Mouse (Mus musculus) heart, postnatal 36 days (tissue): ENCODE data around the gene Trpm4. TPM values are rescaled to one million over a fixed set of nuclear protein-coding genes. Genes with fewer than 3 reads are reported as not detected.
A peak's percentile ranks its signal among the peaks of the same experiment; 100 is the strongest.

Experiments
- DNase-seq, 2 experiments: peaks; one replicate each; pipeline ENCODE4 v3.0.0; 2021 to 2022
- intact Hi-C: fragments of 180-260 bp; cut with DNase I; formaldehyde crosslinking; loops from one replicate; pipeline ENCODE4 v1.15.1; 2025
- total RNA-seq, 2 experiments: library from RNA; stranded (reverse); gene quantifications; 2 replicates each; pipeline ENCODE4 v1.2.3; 2021

Gene Trpm4
- total RNA-seq, 2 experiments from 2014 or later, result 24.6 to 27.4 TPM

DNA sequence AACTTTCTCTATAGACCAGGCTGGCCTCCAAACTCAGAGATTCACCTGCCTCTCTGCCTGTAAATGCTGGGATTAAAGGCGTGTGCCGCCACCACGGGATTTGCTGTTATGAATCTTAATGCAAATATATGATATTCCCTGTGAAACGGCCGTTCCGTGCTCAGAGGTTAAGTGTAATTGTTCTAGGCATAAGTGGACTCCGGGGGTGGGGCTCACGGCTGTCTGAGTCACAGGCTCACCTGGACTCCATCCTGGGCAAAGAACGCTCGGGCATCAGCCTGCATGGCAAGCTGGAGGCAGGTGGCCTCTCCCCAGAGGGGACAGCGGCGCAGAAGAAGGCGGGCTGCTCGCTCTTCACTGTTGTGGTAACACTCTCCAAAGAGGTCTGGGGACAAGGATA, 17.0 kb downstream of the Trpm4 start:
- DNase-seq, result no peak
- intact Hi-C loops, result no loop called here

DNA sequence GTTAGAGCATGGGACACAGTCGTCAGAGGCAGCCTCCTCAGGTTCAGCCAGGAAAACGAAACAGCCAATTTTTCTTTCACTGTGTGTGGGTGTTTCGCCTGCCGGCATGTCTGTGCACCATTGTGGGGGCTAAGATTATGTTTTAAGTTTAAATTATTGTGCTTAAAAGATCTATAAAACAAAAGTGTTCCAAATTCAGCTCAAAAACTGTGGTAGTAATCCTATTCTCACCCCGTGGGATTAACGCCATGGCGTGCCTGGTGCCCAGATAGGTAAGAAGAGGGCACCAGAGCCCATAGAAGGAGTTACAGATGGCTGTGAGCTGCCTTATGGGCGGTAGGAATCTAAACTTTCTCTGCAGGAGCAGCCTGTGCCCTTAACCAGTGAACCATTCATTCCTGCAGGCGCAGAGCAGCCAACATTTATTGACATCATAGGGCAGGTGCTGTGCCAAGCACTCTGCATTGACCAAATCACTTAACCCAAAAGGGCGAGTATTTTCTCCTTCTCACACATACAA, 18.3 kb downstream of the Trpm4 start:
- no peak for DNase-seq
- intact Hi-C loops, result no loop called here

DNA sequence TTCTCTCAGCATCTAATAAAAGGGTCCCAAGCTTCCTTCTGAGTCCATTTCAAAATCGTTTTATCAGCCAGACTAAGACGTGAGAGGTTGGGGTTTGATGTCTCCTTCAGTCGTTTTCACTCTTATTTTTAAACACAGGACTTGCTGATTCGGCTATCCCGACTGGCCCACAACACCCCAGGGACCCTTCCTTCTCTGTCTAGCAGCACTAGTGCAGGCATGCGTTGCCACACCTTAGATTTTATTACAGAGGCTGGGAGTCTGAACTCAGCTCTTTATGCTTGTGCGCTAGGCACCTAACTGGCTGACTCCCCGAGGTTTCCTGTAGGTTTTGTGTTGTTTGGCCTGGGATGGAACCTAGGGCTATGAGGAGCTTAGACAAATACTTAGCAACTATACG, 20.1 kb downstream of the Trpm4 start:
- intact Hi-C loops, result no loop called here
- DNase-seq, result no peak

DNA sequence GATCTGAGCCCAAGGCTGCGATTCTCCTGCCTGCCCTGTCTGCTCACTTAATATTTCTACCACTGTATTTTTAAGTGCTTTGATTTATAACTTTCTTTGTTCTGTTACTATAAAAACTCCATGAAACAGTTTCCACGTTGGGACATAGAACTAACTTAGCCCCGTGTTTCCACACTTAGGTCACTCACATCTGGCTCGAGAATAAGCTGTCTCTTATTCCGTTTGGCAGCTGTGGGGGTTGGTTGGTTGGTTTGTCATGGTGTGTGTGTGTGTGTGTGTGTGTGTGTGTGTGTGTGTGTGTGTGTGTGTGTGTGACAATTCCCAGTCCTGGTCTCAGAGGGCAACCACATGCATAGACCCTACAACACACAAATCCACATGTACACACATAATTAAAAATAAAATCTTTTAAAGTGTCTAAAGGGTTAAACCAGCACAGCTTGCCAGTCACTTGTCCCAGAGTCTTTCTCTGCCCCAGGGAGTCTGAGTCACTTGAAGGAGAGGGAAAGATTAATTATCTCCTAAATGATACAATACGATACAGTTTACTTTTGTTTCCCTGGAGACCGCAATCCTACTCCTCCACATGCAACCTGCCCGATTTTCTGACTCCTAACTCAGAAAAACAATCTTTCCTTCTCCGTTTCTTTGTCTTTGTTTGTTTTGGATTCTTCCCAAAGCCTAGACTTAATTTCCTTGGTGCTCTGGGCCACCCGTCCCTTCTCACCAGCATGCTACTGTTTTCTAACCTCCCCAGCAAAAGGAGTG, 20.7 kb downstream of the Trpm4 start:
- DNase-seq, result no peak
- intact Hi-C loops, result no loop called here

DNA sequence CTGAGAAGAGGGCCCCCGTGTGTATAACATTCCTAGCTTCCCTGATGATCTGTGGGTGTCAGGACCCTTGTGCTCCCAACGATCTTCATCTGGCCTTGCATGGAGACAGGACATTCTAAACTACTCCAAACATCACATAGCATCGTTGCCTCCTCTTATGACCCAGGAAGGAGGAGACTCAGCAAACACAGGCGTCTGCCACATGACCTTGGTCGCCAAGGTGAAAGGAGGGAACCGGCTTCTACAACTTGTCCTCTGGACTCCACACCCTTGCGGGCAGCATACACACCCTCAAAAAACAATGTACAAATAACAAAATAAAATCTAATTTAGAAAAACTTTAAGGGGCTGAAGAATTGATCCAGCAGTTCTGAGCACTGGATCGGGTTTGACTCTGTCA, 21.6 kb downstream of the Trpm4 start:
- intact Hi-C loops, result no loop called here

DNA sequence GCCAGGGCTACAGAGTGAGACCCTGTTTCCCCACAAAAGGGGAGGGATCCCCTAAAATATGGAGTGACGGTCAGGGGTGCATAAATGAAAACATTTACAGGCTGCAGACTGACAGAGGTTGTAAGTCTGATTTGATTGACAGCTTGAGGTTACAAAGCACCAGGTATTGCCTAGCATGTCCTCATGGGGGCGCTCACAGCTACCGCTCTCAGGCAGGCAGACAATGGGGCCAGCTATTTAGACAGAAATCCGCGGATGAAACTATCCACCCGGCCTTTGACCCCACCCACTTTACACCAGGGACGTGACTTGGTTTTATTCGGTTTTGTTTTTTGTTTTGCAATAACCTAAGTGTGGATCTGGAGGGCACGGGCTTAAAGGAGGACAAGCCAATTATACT, 24.1 kb downstream of the Trpm4 start:
- intact Hi-C loops, result loop anchor here (2.0 kb wide), 2 partner anchors 31 to 85 kb away; partner anchors contain the start of gene Snrnp70
- DNase-seq, result peak in 1 of 2 experiments; percentile 46

More for the DNA sequence above, 21.6 kb downstream of the Trpm4 start:
- no peak for DNase-seq

DNA sequence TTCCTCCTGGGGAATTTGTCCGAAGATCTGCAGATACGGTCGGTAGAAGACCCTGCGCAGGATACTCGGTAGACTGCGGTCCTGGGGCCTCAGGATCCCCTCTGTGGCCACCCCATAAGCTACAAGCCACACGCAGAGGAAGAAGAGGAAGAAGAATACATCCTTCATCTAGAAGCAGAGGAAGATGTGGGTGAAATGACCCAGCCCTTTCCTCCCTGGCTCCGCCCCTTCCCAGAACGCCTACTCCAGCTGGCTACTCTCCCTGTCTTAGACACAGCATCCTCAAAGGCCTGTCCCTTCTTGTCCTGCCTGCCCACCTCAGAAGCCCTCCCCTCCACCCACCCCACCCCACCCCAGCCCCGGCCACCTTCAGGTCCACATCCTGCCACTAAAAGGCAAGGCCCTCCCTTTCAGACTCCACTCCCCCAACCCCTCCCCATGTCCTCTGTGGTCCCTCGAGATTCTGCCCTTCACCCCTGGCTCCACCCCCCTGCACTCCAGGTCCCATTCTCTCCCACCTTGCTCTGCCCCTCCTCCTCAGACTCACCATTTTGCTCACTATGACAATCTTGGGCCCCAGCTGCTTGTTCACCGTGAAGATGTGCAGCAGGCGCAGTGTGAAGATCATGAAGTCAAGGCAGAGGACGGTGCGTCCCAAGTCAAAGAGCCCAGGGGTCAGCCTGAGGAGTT, 24.9 kb downstream of the Trpm4 start:
- intact Hi-C loops, result loop anchor here (2.0 kb wide), 2 partner anchors 32 to 86 kb away; partner anchors contain the start of gene Snrnp70
- DNase-seq, result no peak

DNA sequence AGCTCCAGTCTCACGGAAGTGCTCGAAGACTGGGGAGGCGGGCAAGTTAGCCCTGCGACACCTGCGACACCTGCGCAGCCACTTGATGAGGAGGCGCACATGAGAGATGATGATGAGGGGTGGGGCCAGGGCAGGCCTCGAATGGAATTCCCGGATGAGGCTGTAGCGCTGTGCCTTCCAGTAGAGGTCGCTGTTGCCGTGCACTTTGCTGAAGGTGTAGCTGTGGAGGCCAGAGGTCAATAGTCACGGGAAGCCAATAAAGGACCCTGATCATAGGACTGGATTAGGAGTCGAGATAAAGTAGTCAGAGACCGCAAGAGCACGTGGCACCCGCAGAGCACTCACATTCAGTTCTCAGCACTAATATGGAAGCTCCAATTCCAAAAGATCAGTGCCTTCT, 28.3 kb downstream of the Trpm4 start:
- intact Hi-C loops, result no loop called here
- peak; percentile 49 to 59 for DNase-seq

DNA sequence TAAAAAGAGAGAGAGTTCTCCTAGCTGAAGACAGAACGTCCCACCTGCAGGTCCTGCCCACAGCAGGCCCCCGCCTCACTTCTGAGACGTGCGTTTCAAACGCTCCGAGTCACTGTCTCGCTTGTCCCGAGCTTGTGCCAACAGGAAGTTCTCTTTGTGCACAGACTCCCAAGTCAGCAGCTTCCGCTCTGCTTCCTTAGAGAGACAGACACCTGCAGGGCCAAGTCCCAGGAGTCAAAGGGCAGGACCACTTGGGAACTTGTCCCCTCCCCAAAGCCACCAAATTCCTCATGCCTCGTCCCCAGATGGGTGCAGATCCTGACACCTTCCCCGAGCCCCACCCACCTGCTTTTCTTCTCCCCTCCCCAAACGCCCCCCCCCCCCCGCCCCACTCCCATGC, 28.7 kb downstream of the Trpm4 start:
- DNase-seq, result no peak
- intact Hi-C loops, result no loop called here

DNA sequence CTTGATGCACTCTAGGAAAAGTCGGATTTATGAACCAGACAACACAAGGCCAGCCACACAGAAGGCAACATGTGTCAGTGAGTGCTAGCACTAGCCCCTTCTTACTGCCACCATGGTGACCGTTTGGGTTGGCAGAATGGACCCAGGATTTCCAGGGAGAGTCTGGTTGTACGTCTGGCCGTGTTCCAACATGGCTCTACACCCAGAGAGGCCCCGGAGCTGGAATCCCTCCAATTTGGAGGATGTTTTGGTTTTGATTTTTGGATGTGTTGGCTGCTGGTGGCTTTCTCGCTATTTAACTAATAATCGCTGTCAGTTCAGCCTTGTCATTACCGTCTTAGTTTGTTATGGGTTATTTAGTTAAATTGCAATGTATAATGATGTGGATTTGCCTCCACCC, 31.0 kb downstream of the Trpm4 start:
- intact Hi-C loops, result no loop called here
- no peak for DNase-seq

DNA sequence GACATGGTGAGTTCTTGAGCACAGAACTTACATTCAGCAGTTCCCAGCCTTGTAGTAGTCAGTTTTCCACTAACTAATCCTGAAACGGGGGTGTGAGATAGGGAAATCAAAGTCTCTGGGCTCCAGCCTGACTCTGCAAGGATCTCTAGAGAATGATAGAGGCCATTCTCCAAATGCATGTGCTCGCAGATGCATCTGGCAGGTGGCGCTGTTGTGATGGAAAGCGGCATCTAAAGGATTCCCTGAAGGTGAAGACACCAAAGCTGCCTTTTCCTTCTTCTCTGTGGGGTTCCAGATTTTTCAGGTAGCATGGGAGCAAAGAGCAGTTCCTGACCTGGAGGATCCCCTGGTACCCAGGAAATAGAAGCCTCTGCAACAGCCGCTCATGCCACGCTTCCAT, 33.3 kb downstream of the Trpm4 start:
- DNase-seq, result peak; percentile 59 to 73
- intact Hi-C loops, result no loop called here

DNA sequence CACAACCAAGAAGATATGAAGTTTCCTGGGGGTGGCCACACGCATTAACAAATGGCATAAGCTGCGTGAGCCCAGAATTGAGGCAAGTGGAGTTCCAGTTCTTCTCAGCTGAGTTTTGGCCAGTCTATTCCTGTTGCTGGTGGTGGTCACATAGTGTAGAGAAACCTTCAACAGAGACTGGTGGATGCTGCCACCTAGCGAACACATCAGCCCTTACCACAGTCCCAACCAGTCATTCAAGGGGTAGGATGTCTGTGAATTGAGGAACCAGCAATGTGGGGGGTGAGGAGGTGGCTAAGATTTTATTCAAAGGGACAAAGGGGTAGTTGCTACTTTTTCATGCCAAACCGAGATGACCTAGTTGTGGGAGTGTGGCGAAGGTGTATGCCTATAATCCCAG, 33.8 kb downstream of the Trpm4 start:
- intact Hi-C loops, result loop anchor here (2.0 to 5.0 kb wide), 2 partner anchors 137 to 222 kb away; partner anchors contain the start of gene Slc17a7

DNA sequence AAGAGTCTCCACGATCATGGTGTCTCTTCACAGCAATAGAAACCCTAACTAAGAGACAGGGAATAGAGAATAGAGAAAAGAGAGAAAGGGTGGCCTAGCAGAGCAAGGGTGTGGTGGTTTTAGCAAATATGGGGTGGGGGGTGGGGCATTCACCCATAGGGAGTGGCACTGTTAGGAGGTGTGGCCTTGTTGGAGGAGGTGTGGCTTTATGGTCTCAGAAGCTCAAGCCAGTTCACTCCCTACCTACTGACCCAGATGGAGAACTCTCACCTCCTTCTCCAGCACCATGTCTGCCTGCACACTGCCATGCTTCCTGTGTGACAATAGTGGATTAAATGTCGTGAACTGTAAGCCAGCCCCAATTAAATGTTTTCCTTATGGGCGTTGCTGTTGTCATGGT, 36.0 kb downstream of the Trpm4 start:
- DNase-seq, result no peak
- intact Hi-C loops, result loop anchor here (5.0 kb wide), 1 partner anchor 220 kb away; no protein-coding TSS in a partner anchor

More for the DNA sequence above, 33.8 kb downstream of the Trpm4 start:
- DNase-seq, result peak; percentile 42 to 58

DNA sequence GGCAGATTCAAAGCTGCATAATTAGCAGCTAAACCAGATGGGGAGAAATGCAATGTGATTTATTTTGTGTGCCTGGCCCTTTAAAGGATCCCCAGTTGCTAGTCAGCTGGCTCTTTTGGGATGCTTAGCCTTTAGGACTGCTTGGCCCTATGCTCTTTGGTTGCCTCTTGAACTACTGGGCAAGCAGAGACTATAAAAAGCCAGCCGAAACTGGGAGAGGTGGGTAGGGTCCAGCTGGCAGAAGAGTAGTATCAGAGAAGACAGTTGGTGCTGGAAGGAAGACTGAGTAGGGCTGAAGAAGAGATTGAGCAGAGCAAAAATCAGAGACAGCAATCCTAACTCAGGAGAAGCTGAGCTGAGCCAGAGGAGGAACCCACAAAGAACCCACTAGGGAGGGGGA, 37.0 kb downstream of the Trpm4 start:
- intact Hi-C loops, result loop anchor here (5.0 kb wide), 1 partner anchor 219 kb away; no protein-coding TSS in a partner anchor
- no peak for DNase-seq

DNA sequence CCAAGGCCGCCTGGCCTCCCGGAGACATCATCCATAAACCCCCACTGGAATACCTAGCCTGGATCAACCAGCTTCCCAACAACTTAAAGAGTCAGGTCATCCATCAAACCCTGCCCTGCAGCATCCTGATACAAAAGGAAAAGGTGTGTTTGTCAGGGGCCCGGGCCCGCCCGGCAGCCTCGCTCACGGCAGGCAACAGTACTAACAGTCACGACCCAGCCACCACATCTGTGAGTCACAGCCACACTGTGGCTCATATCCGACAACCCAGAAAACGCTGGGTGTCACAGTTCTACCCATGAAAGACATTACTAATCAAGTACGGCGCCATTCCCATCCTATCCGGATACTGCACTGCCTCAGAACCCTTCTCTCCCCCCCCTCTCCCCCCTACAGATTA, 47.1 kb downstream of the Trpm4 start:
- no peak for DNase-seq
- intact Hi-C loops, result loop anchor here (5.0 kb wide), 1 partner anchor 84 kb away; the partner anchor contains the start of gene Ccdc155

DNA sequence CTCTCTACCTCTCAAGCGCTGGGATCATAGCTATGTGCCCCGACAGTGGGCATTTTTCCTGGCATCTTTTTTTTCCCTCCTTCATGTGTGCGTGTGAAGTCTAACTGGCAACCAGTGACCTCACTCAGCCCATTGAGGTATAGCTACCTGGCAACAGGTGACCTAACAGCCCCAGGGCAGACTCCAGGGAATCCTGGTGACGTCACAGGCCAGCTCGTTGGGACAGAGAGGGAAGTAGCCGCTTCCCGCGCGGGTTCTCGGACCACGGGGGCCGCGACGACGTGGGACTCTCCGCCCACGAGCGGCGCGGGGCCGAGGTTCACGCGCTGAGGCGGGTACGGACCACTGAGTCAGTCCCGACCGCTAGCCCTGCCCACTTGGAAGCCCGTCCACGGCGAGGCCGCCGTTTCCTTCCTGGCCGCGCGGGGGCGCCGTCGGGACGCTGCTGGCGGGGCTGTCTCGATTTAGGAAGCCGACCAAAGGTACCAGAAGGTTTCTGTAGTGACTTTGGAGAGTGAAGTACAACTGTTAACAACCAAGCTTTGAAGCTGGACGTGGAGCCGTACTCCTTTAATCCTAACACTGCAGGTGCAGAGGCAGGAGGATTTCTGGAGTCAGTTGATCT, 56.3 kb downstream of the Trpm4 start, which contains the start of gene Slc6a21:
Gene Slc6a21 (plus strand): TSS at position 378 of the 625 bp plus-strand sequence.
- DNase-seq, result peak; percentile 79 to 85
- intact Hi-C loops, result no loop called here

DNA sequence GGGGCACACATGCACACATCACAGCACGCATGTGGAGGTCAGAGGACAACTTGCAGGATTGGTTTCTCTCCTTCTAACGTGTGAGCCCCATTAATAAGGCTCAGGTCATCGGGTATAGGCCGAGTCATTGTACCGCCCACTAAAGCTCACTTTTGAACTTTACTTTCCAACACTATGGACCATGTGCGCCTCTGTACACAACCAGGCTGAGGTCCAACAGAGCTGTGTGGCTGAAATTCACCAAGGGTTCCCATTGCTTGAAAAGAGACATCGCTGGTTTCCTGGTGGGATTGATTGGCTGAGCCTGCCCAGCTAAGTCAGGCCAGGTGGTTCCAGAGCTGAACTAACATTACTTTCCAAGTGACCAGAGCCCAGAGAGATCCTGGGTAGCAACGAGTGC, 59.9 kb downstream of the Trpm4 start:
- intact Hi-C loops, result no loop called here
- no peak for DNase-seq

DNA sequence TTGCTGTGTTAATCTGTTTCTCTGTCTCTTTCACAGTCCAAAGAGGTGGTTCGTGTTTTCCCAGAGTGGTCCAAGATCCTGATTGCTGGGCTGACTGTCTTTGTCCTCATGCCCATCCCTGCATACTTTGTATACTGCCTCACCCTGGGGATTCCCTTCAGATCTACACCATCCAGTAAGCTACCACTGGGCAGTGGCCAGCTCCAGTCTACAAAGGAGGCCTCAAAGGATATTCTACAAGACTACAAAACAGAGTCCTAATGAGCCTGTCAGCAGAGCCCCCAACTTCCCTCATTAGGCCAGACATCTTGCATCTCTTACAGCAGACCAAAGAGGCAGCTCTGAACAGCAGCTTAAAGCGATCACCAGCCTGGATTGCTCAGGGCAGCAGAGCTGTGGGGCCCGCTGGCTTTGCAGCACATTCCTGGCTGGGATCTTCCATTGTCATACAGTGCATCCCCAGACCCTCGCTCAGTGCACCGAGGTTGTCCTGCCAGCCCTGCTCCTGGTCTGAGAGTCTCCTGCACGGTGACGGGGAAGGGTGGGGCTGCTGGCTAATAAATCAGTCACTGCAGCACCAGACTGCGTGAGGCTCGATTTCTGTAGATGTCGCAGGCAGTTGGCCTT, 60.7 kb downstream of the Trpm4 start:
- DNase-seq, result no peak
- intact Hi-C loops, result no loop called here

DNA sequence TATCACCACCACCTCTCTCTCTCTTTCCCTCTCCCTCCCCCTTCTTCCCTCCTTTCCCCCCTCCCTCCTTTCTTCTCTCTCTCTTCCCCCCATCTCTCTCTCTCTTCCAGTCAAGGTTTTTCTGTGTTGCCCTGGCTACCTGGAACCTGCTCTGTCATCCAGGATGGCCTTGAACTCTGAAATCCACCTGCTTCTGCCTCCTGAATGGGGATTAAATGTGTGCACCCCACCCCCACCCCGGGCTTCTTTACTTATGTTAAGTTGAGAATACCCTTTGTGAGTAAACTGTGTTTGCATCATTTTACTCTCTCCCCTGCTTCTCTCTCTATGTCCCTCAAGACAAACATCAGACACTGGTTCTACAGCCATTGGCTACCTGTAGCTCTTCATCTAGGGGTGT, 68.1 kb downstream of the Trpm4 start:
- no peak for DNase-seq
- intact Hi-C loops, result no loop called here

DNA sequence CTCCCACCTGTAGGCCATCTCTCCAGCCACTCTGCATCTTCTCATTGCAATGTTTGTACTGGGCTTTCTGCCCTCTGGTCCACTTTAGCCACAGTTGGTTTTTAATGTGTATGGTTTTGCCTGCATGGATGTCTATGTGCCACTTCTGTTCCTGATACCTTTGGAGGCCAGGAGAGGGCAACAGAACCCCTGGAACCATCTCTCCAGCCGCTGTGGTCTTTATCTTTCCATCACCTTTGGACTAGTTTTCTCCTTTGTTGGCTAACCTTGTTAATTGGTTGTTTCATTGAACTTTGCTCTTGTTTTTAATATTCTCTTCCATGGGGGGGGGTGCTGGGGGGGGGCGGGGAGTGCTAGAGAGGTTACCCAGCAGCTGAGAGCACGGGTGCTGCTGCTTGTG, 69.2 kb downstream of the Trpm4 start:
- DNase-seq, result no peak
- intact Hi-C loops, result no loop called here
